In genomic region chr5:148454200-148454599, GRCm38 (mm10) we compare ENCODE assay signal across 14 mouse cellular contexts. TPM values are rescaled to one million over a fixed set of nuclear protein-coding genes. Genes with fewer than 3 reads are reported as not detected.
DNase-seq lines count a peak whose midpoint lies in the region; ATAC-seq and TF ChIP-seq lines count a peak whose summit lies in the region.
"Had no signal": no experiment of that assay in that cellular context is flagged by ENCODE, and none has a peak within 500 bp of the region (broad histone marks: within the 10 kb centered on the region; RNA-seq: fewer than 3 reads in every experiment).

No protein-coding gene starts in this region.

- no peak overlapping the region for H3K4me3 ChIP-seq in hindbrain, embryonic 11.5 days (ENCODE audit: low read depth, low read length)
- H3K4me3 ChIP-seq in hindbrain, embryonic 12.5 days = no peak overlapping the region
- H3K4me3 ChIP-seq in ES-Bruce4 (ENCODE audit: low read depth, low read length) = no peak overlapping the region
- no peak overlapping the region for H3K4me3 ChIP-seq in intestine, postnatal 0 days (ENCODE audit: low read depth, low read length)
- no peak overlapping the region for H3K4me3 ChIP-seq in heart, embryonic 10.5 days
- no peak overlapping the region for H3K4me3 ChIP-seq in left cerebral cortex, adult 2 months
- H3K4me3 ChIP-seq: embryonic facial prominence, embryonic 15.5 days had no signal

- TF ChIP-seq POLR2A in ES-Bruce4 (IDR thresholded peaks at IDR 0.05; ENCODE audit: insufficient read depth, low read length) = no peak

- H3K27ac ChIP-seq in hindbrain, embryonic 11.5 days (ENCODE audit: low read depth, low read length) = peak overlapping the region; percentile 58
- H3K27ac ChIP-seq in hindbrain, embryonic 12.5 days = no peak overlapping the region
- H3K27ac ChIP-seq in ES-Bruce4 (ENCODE audit: insufficient read depth, low read length) = no peak overlapping the region
- H3K27ac ChIP-seq in intestine, postnatal 0 days (ENCODE audit: low read depth, low read length) = no peak overlapping the region
- no peak overlapping the region for H3K27ac ChIP-seq in heart, embryonic 10.5 days
- no peak overlapping the region for H3K27ac ChIP-seq in left cerebral cortex, adult 2 months
- H3K27ac ChIP-seq: embryonic facial prominence, embryonic 15.5 days; liver, embryonic 14.5 days; macrophage had no signal

- TF ChIP-seq EP300 in ES-Bruce4 (IDR thresholded peaks at IDR 0.05; ENCODE audit: insufficient read depth, low read depth, low read length) = peak; percentile 54; the same call in 1 of the 2 replicates

- H3K9me3 ChIP-seq in hindbrain, embryonic 11.5 days (ENCODE audit: control insufficient read depth, low read length) = no peaks in the 10 kb centered on the region
- H3K9me3 ChIP-seq in hindbrain, embryonic 12.5 days (replicated peaks) = no peaks in the 10 kb centered on the region; the same call in 1 of the 2 replicates
- peaks cover 5% of the 10 kb centered on the region for H3K9me3 ChIP-seq in ES-Bruce4 (replicated peaks; ENCODE audit: control insufficient read depth, insufficient read depth, low read length, poor library complexity, severe bottlenecking)
- no peaks in the 10 kb centered on the region for H3K9me3 ChIP-seq in intestine, postnatal 0 days (ENCODE audit: control insufficient read depth)
- H3K9me3 ChIP-seq in heart, embryonic 10.5 days = no peaks in the 10 kb centered on the region

- intact Hi-C loops in left cerebral cortex, adult 2 months (cut with DNase I) = no loop called here

- H3K27me3 ChIP-seq in hindbrain, embryonic 11.5 days (ENCODE audit: control insufficient read depth, insufficient read depth, low read length) = no peaks in the 10 kb centered on the region
- H3K27me3 ChIP-seq in hindbrain, embryonic 12.5 days = no peaks in the 10 kb centered on the region
- no peaks in the 10 kb centered on the region for H3K27me3 ChIP-seq in ES-Bruce4 (ENCODE audit: control insufficient read depth, insufficient read depth, low read length, poor library complexity, severe bottlenecking)
- 0 out of 2 replicates have a peak, but pooled peaks cover 5% of the 10 kb centered on the region for H3K27me3 ChIP-seq in intestine, postnatal 0 days (replicated peaks; ENCODE audit: control insufficient read depth, insufficient read depth, low read length)
- no peaks in the 10 kb centered on the region for H3K27me3 ChIP-seq in heart, embryonic 10.5 days (ENCODE audit: insufficient read depth, poor library complexity, severe bottlenecking)
- H3K27me3 ChIP-seq: embryonic facial prominence, embryonic 15.5 days had no signal

- 74% methylated on average over 5 of the region's 5 CpGs for WGBS in hindbrain, embryonic 11.5 days
- 68% methylated on average over 5 of the region's 5 CpGs for WGBS in hindbrain, embryonic 12.5 days
- WGBS in intestine, postnatal 0 days = 35% methylated on average over 5 of the region's 5 CpGs
- WGBS in heart, embryonic 10.5 days = 66% methylated on average over 5 of the region's 5 CpGs

- no peak overlapping the region for H3K9ac ChIP-seq in hindbrain, embryonic 11.5 days (ENCODE audit: low read depth, low read length)
- H3K9ac ChIP-seq in hindbrain, embryonic 12.5 days = no peak overlapping the region
- no peak overlapping the region for H3K9ac ChIP-seq in ES-Bruce4 (ENCODE audit: low read depth, poor library complexity, severe bottlenecking)
- H3K9ac ChIP-seq in intestine, postnatal 0 days (ENCODE audit: low read depth, low read length) = no peak overlapping the region
- H3K9ac ChIP-seq: embryonic facial prominence, embryonic 15.5 days; liver, embryonic 14.5 days had no signal

- TF ChIP-seq CTCF in ES-Bruce4 (IDR thresholded peaks at IDR 0.05; ENCODE audit: low read depth, low read length) = no peak
- no peak for TF ChIP-seq CTCF in intestine, postnatal 0 days (IDR thresholded peaks at IDR 0.05; ENCODE audit: low read depth)
- TF ChIP-seq CTCF in left cerebral cortex, adult 2 months (IDR thresholded peaks at IDR 0.05) = no peak

- no peak overlapping the region for H3K4me2 ChIP-seq in hindbrain, embryonic 11.5 days (replicated peaks; ENCODE audit: low read depth, low read length)
- H3K4me2 ChIP-seq in hindbrain, embryonic 12.5 days (replicated peaks) = no peak overlapping the region
- H3K4me2 ChIP-seq in intestine, postnatal 0 days (replicated peaks; ENCODE audit: low read depth) = no peak overlapping the region
- H3K4me2 ChIP-seq: embryonic facial prominence, embryonic 15.5 days had no signal

- no peaks in the 10 kb centered on the region for H3K4me1 ChIP-seq in hindbrain, embryonic 11.5 days (replicated peaks; ENCODE audit: control insufficient read depth, insufficient read depth, low read length)
- peaks cover 16% of the 10 kb centered on the region; the same call in 1 of the 2 replicates for H3K4me1 ChIP-seq in hindbrain, embryonic 12.5 days
- no peaks in the 10 kb centered on the region for H3K4me1 ChIP-seq in ES-Bruce4 (ENCODE audit: control insufficient read depth, insufficient read depth, low read length)
- H3K4me1 ChIP-seq in intestine, postnatal 0 days (replicated peaks; ENCODE audit: control insufficient read depth, insufficient read depth, low read length) = no peaks in the 10 kb centered on the region
- H3K4me1 ChIP-seq in heart, embryonic 10.5 days = no peaks in the 10 kb centered on the region

- DNase-seq in hindbrain, embryonic 11.5 days (ENCODE audit: low spot score) = peak; percentile 25
- DNase-seq in cerebellum, postnatal 25 days = peak; percentile 17 to 30
- no peak for DNase-seq in heart, embryonic 10.5 days (ENCODE audit: low spot score)
- no peak for DNase-seq in left cerebral cortex, adult 2 months (ENCODE audit: extremely low spot score in 1 of 2, low spot score in 2 of 2)
- DNase-seq: adrenal gland, postnatal 14 days; heart, postnatal 4 days; kidney, postnatal 14 days had no signal

- no peaks in the 10 kb centered on the region for H3K36me3 ChIP-seq in hindbrain, embryonic 11.5 days (ENCODE audit: control insufficient read depth, insufficient read depth, low read length)
- no peaks in the 10 kb centered on the region for H3K36me3 ChIP-seq in hindbrain, embryonic 12.5 days
- H3K36me3 ChIP-seq in ES-Bruce4 (ENCODE audit: control insufficient read depth, insufficient read depth, low read length, poor library complexity, severe bottlenecking) = no peaks in the 10 kb centered on the region
- H3K36me3 ChIP-seq in intestine, postnatal 0 days (ENCODE audit: control insufficient read depth, insufficient read depth) = no peaks in the 10 kb centered on the region
- H3K36me3 ChIP-seq in heart, embryonic 10.5 days = no peaks in the 10 kb centered on the region
- H3K36me3 ChIP-seq: embryonic facial prominence, embryonic 15.5 days had no signal

- ATAC-seq in hindbrain, embryonic 11.5 days (ENCODE audit: low FRiP score) = peak; percentile 33; the same call in 1 of the 2 replicates
- ATAC-seq in hindbrain, embryonic 12.5 days (ENCODE audit: low FRiP score) = no peak
- peak; percentile 77 for ATAC-seq in intestine, postnatal 0 days
- ATAC-seq in monocyte, adult 5-6 weeks (replicated peaks; ENCODE audit: insufficient number of reproducible peaks, low FRiP score, low TSS enrichment, poor library complexity, severe bottlenecking) = no peak

RNA-seq across cellular contexts. Expression of gene Slc7a1, which starts 54.5 kb away (rescaled TPM):
- 16.9 and 20.9 TPM in 2 replicates for polyA plus RNA-seq in hindbrain, embryonic 11.5 days (2014; fragmentation: Nextera tagmentation; extraction: Ambion mirVana)
- 15.4 and 17.1 TPM in 2 replicates for polyA plus RNA-seq in hindbrain, embryonic 12.5 days (2016; fragmentation: Nextera tagmentation; extraction: Ambion mirVana)
- 21.6 and 27.1 TPM in 2 replicates for polyA plus RNA-seq in ES-Bruce4 (2011; ENCODE audit: insufficient read depth, insufficient read length, low read depth, missing spikeins)
- polyA plus RNA-seq in intestine, postnatal 0 days (2015; fragmentation: Nextera tagmentation; extraction: Ambion mirVana) = 10.8 and 11.7 TPM in 2 replicates
- polyA plus RNA-seq in heart, embryonic 10.5 days (2016; fragmentation: Nextera tagmentation; extraction: Ambion mirVana) = 23.3 and 24.9 TPM in 2 replicates
- total RNA-seq in left cerebral cortex, adult 2 months (2021) = 10 to 100 TPM; 27.3 to 28.7 TPM
- 18.7 to 39.0 TPM (median 26.6 TPM) in 3 replicates for total RNA-seq in monocyte, adult 5-6 weeks (2017)

Comparison
In these comparisons a context has a peak if more than half of its experiments do, and no peak if none do; other contexts are left out.
1. ATAC-seq: peak in hindbrain, embryonic 11.5 days (single experiment) and intestine, postnatal 0 days (single experiment); none in hindbrain, embryonic 12.5 days (single experiment) and monocyte, adult 5-6 weeks (single experiment).
2. DNase-seq: peak in hindbrain, embryonic 11.5 days (single experiment) and cerebellum, postnatal 25 days (2 of 2); none in heart, embryonic 10.5 days (single experiment) and left cerebral cortex, adult 2 months (0 of 2).